Mouse (Mus musculus) embryonic fibroblast, embryonic 13.5 days (primary cell): ENCODE results near the gene Slc8a1.

Experiments used
- CTCF ChIP-seq: IDR thresholded peaks from 2 replicates; pipeline ENCODE4 v1.5.1; 2011; ENCODE audit warnings: mild to moderate bottlenecking, control low read depth, low read length, moderate library complexity, borderline replicate concordance; ENCODE audit not compliant: insufficient read depth
- POLR2A ChIP-seq: IDR thresholded peaks from 2 replicates; pipeline ENCODE4 v1.6.1; 2011; ENCODE audit warnings: low read depth, mild to moderate bottlenecking, control low read depth, low read length, moderate library complexity

GRCm38 (mm10) chr17:81486388-81486787, 251.8 kb downstream of the Slc8a1 start:
- TF ChIP-seq CTCF (no peak), POLR2A (no peak)
